Comparison of ENCODE assay signal across 21 mouse cellular contexts in the genomic region with DNA sequence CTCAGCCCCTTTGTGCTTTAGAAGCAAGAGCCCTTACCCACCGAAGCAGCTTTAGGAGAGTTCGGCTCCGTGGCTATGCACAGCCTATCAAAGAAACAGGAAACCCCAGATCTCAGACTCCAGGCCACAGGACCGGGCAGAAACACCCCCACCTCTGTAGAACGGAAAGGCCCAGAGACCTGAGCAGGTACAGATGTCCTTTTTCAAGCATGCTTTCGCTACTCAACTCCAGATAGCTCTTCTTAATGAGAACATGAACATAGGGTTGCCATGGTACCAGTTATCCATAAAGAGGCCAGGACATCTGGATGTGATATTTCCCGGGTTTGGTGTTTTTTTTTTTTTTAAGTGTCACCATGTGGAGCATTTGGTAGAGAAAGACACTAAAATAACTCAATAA.
DNase-seq lines count a peak whose midpoint lies in the region; ATAC-seq lines count a peak whose summit lies in the region.
"Had no signal": no experiment of that assay in that cellular context is flagged by ENCODE, and none has a peak within 500 bp of the region (broad histone marks: within the 10 kb centered on the region; RNA-seq: fewer than 3 reads in every experiment).

No protein-coding gene starts in this region.

- peak overlapping the region; percentile 75 for H3K27ac ChIP-seq in embryonic facial prominence, embryonic 13.5 days
- H3K27ac ChIP-seq in limb, embryonic 11.5 days (replicated peaks; ENCODE audit: low read depth, low read length) = peak overlapping the region; percentile 38; the same call in 1 of the 2 replicates
- H3K27ac ChIP-seq: heart, embryonic 15.5 days; hindbrain, postnatal 0 days; midbrain, embryonic 12.5 days had no signal

- no peak overlapping the region for H3K4me3 ChIP-seq in embryonic facial prominence, embryonic 13.5 days
- no peak overlapping the region for H3K4me3 ChIP-seq in limb, embryonic 11.5 days (ENCODE audit: low read depth, low read length)
- H3K4me3 ChIP-seq: heart, embryonic 15.5 days; midbrain, embryonic 12.5 days had no signal

- no peak overlapping the region for H3K9ac ChIP-seq in embryonic facial prominence, embryonic 13.5 days
- no peak overlapping the region for H3K9ac ChIP-seq in limb, embryonic 11.5 days (ENCODE audit: low read length)
- H3K9ac ChIP-seq: heart, embryonic 15.5 days; liver, postnatal 0 days; midbrain, embryonic 12.5 days had no signal

- H3K9me3 ChIP-seq in embryonic facial prominence, embryonic 13.5 days = no peaks in the 10 kb centered on the region
- H3K9me3 ChIP-seq in limb, embryonic 11.5 days (ENCODE audit: control insufficient read depth, low read length) = no peaks in the 10 kb centered on the region
- H3K9me3 ChIP-seq: heart, embryonic 15.5 days; midbrain, embryonic 12.5 days had no signal

- H3K4me1 ChIP-seq in embryonic facial prominence, embryonic 13.5 days = peaks cover 40% of the 10 kb centered on the region
- peaks cover 17% of the 10 kb centered on the region for H3K4me1 ChIP-seq in limb, embryonic 11.5 days (ENCODE audit: control insufficient read depth, insufficient read depth, low read length)
- H3K4me1 ChIP-seq: heart, embryonic 15.5 days had no signal

- H3K36me3 ChIP-seq in embryonic facial prominence, embryonic 13.5 days = no peaks in the 10 kb centered on the region
- H3K36me3 ChIP-seq in limb, embryonic 11.5 days (ENCODE audit: control insufficient read depth, insufficient read depth, low read length) = no peaks in the 10 kb centered on the region
- H3K36me3 ChIP-seq: heart, embryonic 15.5 days; midbrain, embryonic 12.5 days had no signal

- no peak for ATAC-seq in embryonic facial prominence, embryonic 13.5 days (ENCODE audit: insufficient number of reproducible peaks, insufficient read depth, low FRiP score, low TSS enrichment, low read depth)
- ATAC-seq in limb, embryonic 11.5 days (ENCODE audit: insufficient number of reproducible peaks, low FRiP score, low TSS enrichment, low read depth) = peak; percentile 64; the same call in 1 of the 2 replicates
- ATAC-seq: forebrain, embryonic 14.5 days; hindbrain, postnatal 0 days; intestine, postnatal 0 days; liver, postnatal 0 days; lung, postnatal 0 days had no signal

- peaks cover 30% of the 10 kb centered on the region for H3K27me3 ChIP-seq in embryonic facial prominence, embryonic 13.5 days
- H3K27me3 ChIP-seq in limb, embryonic 11.5 days (ENCODE audit: control insufficient read depth, insufficient read depth, low read length) = 0 out of 2 replicates have a peak, but pooled peaks cover 2% of the 10 kb centered on the region
- H3K27me3 ChIP-seq: heart, embryonic 15.5 days; midbrain, embryonic 12.5 days had no signal

- DNase-seq in embryo, embryonic 11 days = peak; percentile 47
- no peak for DNase-seq in embryo, embryonic 9.5 days (ENCODE audit: extremely low spot score)
- DNase-seq in brain, adult 2 months (ENCODE audit: low read depth, low spot score) = peak; percentile 26
- DNase-seq in limb, embryonic 11.5 days (ENCODE audit: low spot score) = peak; percentile 74
- no peak for DNase-seq in urinary bladder, postnatal 10 days (ENCODE audit: low spot score)
- DNase-seq in lung, postnatal 4 days = no peak
- DNase-seq in cerebellum, postnatal 4 days (ENCODE audit: low spot score in 2 of 2) = no peak
- DNase-seq: adrenal gland, postnatal 25 days; cerebellum, adult 9-10 months; kidney, postnatal 25 days; liver, postnatal 0 days; right cerebral cortex, postnatal 14 days; thymus, postnatal 14 days had no signal

- WGBS in embryonic facial prominence, embryonic 13.5 days = 18% methylated on average over 7 of the region's 7 CpGs
- 10% methylated on average over 7 of the region's 7 CpGs for WGBS in limb, embryonic 11.5 days

- H3K4me2 ChIP-seq in embryonic facial prominence, embryonic 13.5 days = peak overlapping the region; percentile 41
- H3K4me2 ChIP-seq in limb, embryonic 11.5 days (ENCODE audit: low read depth, severe bottlenecking) = peak overlapping the region; percentile 15; the same call in 1 of the 2 replicates
- H3K4me2 ChIP-seq: heart, embryonic 15.5 days; liver, embryonic 11.5 days; midbrain, embryonic 12.5 days had no signal

Comparison
In these comparisons a context has a peak if more than half of its experiments do, and no peak if none do; other contexts are left out.
1. DNase-seq: peak in embryo, embryonic 11 days (single experiment), brain, adult 2 months (single experiment) and limb, embryonic 11.5 days (single experiment); none in embryo, embryonic 9.5 days (single experiment), urinary bladder, postnatal 10 days (single experiment), lung, postnatal 4 days (0 of 2) and cerebellum, postnatal 4 days (0 of 2).